Mouse (Mus musculus): ENCODE results near the gene Nedd9.
"Not testable (repeated sequence)": the region's sequence is repeated elsewhere in the genome, so short reads cannot be mapped to it uniquely, and the experiment has no call there.

The Nedd9 gene

GRCm38 (mm10) chr13:41368612-41369011 is 118.5 kb downstream of the Nedd9 start:
- DNase-seq, result no peak

- DNase-seq, result no peak
These were observed 120.0 kb downstream of the Nedd9 start for GRCm38 (mm10) chr13:41367176-41367611.

DNA sequence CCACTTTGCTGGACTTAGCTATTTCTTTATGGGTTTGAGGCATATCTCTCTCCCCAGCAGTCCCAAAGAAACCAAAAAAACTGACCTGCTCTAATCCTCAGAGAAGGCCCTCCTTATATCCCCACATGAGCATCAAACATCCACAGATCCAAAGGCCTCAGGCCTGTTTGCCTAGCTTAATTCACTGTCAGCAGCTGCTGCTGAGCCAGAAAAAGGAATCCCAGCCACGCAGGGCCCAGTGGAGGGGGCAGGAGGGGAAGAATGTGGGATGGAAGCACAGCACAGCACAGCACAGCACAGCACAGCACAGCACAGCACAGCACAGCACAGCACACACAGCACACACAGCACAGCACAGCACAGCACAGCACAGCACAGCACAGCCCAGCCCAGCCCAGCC is 120.6 kb downstream of the Nedd9 start:
- not testable (repeated sequence) for DNase-seq

- no peak for DNase-seq
These were observed 122.9 kb downstream of the Nedd9 start for GRCm38 (mm10) chr13:41364273-41364672.

- DNase-seq, result no peak
These were observed 124.3 kb downstream of the Nedd9 start for GRCm38 (mm10) chr13:41362909-41363308.

GRCm38 (mm10) chr13:41360272-41360815 is 126.8 kb downstream of the Nedd9 start:
- peak; percentile 43 for DNase-seq

DNA sequence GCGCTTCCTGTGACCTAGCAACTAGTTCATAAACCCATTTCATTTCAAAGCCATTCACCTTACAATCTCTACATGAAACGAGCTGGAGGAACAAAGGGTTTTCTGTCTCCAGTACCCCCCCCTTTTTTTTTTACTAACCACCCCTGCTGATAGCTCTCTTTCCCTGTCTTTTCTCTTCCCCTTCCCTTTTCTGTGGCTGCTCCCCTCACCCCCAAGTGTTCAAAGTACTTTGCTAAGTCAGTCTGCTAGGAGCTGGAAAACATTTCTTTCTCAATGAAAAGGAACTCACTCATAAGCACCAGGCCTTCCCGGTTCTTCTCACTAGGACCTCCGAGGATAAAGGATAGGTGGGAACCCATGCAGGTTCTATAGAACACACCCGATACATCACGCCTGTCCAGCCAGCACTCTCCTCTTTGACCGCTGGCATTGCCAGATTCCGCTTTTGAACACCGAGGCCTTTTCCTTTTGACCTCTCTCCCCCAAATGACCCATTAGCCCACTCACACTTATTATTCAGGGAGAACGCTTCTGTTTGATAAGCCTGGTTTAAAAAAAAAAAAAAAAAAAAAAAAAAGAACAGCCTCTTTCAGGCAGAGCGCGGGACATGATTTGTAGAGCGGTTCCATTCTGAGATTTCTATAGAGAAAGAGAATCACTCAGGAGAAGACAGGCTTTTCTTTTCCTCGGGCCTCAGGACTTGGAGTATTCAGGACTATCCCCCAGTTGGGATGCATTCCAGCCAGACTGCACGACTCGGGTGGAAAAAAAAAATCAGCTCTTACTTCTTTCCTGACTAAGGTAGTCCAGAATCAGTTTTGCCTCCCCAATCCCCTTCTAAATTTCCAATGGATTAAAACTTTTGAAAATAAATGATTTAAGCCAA is 127.6 kb downstream of the Nedd9 start:
- DNase-seq, result peak; percentile 68

DNA sequence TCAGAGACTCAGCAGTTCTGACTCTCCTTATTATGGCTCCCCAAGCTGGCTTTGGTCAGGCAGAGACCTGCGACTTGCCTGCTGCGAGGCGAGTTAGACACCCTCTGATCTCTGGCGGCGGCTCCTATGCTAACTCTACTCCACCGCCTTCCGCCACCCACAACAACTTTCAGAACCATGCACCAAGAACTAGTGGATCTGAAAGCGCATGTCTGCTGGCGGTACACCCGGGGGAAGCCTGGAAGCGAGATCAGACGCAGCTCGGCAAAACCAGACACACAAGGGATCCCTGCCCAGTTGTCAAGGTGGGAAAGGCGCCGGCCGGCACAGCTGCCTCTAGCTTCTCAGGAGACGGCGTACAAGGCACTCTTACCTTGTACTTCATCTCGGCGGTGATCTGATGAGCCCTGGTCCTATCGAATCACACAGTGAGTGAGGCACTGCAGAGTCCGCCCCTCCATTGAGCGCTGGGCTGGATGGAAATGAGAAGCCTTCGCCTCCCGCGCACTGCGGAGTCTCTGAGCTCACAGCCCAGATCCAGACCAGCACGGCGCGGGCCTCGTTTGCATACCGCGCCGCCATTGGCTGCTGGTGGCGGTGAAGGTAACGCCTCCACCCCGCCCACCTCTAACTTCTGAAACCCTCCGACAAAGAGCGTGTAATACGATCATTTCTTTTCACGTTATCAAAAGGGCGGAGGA is 128.5 kb downstream of the Nedd9 start:
- peak; percentile 99 for DNase-seq

- no peak for DNase-seq
These were observed 129.2 kb downstream of the Nedd9 start for GRCm38 (mm10) chr13:41358009-41358408.

GRCm38 (mm10) chr13:41357586-41357985 is 129.6 kb downstream of the Nedd9 start:
- DNase-seq, result no peak

GRCm38 (mm10) chr13:41357161-41357560 is 130.0 kb downstream of the Nedd9 start:
- DNase-seq, result no peak

GRCm38 (mm10) chr13:41355552-41355951 is 131.6 kb downstream of the Nedd9 start:
- DNase-seq, result no peak

GRCm38 (mm10) chr13:41354591-41354990 is 132.6 kb downstream of the Nedd9 start:
- no peak for DNase-seq

DNA sequence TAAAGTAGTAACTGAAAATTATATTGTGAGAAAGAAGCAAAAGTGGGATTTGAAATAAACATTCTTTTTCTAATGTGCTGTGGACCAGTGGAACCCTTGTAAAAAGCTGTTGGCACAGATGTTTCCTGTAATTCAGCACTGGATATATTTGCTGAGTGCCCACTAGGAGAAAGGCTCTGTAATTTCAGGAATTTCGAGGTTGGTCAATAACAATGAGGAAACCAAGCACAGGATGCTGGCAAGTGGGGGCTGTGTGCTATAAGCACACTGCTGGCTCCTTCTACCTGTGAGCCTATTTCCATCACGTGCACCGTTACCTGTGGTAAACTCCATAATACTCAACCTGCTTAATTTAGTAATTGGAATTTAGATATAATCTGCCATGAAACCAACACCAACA is 133.5 kb downstream of the Nedd9 start:
- no peak for DNase-seq

GRCm38 (mm10) chr13:41352352-41352751 is 134.8 kb downstream of the Nedd9 start:
- DNase-seq, result peak; percentile 40

DNA sequence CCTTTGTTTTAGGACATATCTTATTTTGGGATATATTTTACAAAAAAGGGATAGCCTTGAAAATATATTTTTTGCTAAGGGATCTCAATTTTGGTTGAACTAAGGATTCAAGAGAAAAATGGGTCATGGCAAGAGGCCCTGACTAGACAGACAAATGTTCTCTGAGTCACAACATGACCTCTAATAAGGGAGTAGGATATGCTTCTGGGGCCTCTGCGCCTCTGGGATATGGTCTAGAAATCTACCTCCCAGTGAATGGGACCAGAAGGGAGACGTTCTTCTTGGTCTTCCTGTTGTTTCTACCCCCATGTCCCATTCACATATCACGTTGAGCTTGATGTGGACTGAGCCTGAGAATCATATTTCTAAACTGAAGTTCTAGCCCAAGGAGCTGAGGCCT is 136.6 kb downstream of the Nedd9 start:
- DNase-seq, result no peak

- no peak for DNase-seq
These were observed 137.4 kb downstream of the Nedd9 start for GRCm38 (mm10) chr13:41349770-41350169.

GRCm38 (mm10) chr13:41345756-41346155 is 141.4 kb downstream of the Nedd9 start:
- no peak for DNase-seq

GRCm38 (mm10) chr13:41345306-41345705 is 141.9 kb downstream of the Nedd9 start:
- DNase-seq, result no peak

DNA sequence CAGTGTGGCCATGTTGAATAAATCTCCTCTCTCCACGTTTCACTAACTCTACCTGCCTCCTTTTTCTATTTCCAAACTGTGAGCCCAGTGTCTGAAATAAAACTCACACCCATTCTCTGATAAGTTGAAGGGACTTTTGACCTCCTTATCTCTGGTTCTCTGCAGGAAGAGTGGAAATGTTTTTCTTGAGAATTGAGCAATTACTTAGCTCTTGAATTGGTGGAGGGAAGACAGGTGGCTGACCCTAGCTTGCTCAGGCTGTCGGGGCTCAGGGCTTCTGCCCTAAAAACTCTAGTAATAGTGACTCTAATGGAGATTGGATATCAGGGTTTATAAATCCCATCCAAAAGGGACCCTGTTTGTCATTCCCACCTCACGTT is 143.3 kb downstream of the Nedd9 start:
- DNase-seq, result no peak

GRCm38 (mm10) chr13:41343163-41343886 is 143.8 kb downstream of the Nedd9 start:
- no peak for DNase-seq

GRCm38 (mm10) chr13:41341422-41341821 is 145.7 kb downstream of the Nedd9 start:
- DNase-seq, result no peak

Measured in embryo, embryonic 11 days (tissue).